Mouse (Mus musculus) ovary, adult 2 months (tissue): ENCODE measurements around the gene 4931417E11Rik. TPM values are rescaled to one million over a fixed set of nuclear protein-coding genes. Genes with fewer than 3 reads are reported as not detected.

Experiments used
- polyA plus RNA-seq: library from polyadenylated mRNA; depleted of rRNA; stranded (reverse); fragments of >200 nt; gene quantifications from 2 replicates; pipeline ENCODE4 v1.2.3, GENCODE M21; 2012; rRNA removed

The 4931417E11Rik gene
- not detected in 2 replicates for polyA plus RNA-seq

DNA sequence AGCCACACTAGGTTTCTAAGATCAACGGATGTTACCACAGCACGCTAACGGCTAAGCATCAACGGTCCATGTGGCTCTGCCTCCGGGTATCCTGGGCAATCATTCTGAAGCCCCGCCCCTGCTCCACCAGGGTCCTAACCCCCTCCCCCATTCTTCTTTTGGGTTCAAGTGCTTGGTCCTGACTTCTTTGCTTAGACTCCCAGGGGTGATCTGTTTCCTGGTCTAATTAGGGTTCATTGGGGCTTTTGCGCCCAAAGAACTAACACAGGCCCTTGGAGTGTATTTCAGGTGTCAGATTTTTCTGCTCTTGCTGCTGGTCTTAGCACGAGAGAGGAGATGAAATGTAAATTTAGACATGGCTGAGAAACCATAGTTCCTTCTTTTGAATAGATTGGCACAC is at the start of gene 4931417E11Rik:
TSS of gene 4931417E11Rik (minus strand) at position 101 of the 400 bp plus-strand sequence.

Other genes with a start within 250 kb of the 4931417E11Rik start
- gene Dnah6, start 248.0 kb downstream of the 4931417E11Rik start, polyA plus RNA-seq: 1.8 TPM in 2 replicates
- gene Suclg1, start 221.3 kb downstream of the 4931417E11Rik start, polyA plus RNA-seq: 70.6 and 86.2 TPM in 2 replicates